Comparison of ENCODE assay signal across 22 mouse cellular contexts in genomic region chr13:43217059-43217458, GRCm38 (mm10). TPM values are rescaled to one million over a fixed set of nuclear protein-coding genes. Genes with fewer than 3 reads are reported as not detected.
DNase-seq lines count a peak whose midpoint lies in the region; ATAC-seq lines count a peak whose summit lies in the region.
"Had no signal": no experiment of that assay in that cellular context is flagged by ENCODE, and none has a peak within 500 bp of the region (broad histone marks: within the 10 kb centered on the region; RNA-seq: fewer than 3 reads in every experiment).

No protein-coding gene starts in this region.

- peaks cover 32% of the 10 kb centered on the region for H3K4me1 ChIP-seq in kidney, embryonic 15.5 days
- peaks cover 27% of the 10 kb centered on the region for H3K4me1 ChIP-seq in lung, embryonic 16.5 days (replicated peaks; ENCODE audit: control insufficient read depth, insufficient read depth, low read length)
- H3K4me1 ChIP-seq in hindbrain, embryonic 11.5 days (replicated peaks; ENCODE audit: control insufficient read depth, insufficient read depth, low read length), result no peaks in the 10 kb centered on the region

- H3K9me3 ChIP-seq in kidney, embryonic 15.5 days (replicated peaks), result no peaks in the 10 kb centered on the region
- H3K9me3 ChIP-seq in lung, embryonic 16.5 days (ENCODE audit: control insufficient read depth, low read length), result no peaks in the 10 kb centered on the region
- H3K9me3 ChIP-seq in hindbrain, embryonic 11.5 days (ENCODE audit: control insufficient read depth, low read length), result no peaks in the 10 kb centered on the region
- H3K9me3 ChIP-seq: embryonic facial prominence, embryonic 15.5 days; forebrain, embryonic 10.5 days; hindbrain, embryonic 15.5 days; limb, embryonic 12.5 days; neural tube, embryonic 12.5 days; stomach, embryonic 15.5 days had no signal

- no peak overlapping the region for H3K4me3 ChIP-seq in kidney, embryonic 15.5 days (replicated peaks)
- H3K4me3 ChIP-seq in lung, embryonic 16.5 days (ENCODE audit: low read length), result no peak overlapping the region
- no peak overlapping the region for H3K4me3 ChIP-seq in hindbrain, embryonic 11.5 days (ENCODE audit: low read depth, low read length)
- H3K4me3 ChIP-seq: embryonic facial prominence, embryonic 15.5 days; forebrain, embryonic 10.5 days; hindbrain, embryonic 15.5 days; left cerebral cortex, adult 2 months; limb, embryonic 12.5 days; neural tube, embryonic 12.5 days; stomach, embryonic 15.5 days had no signal

- 70% methylated on average over 8 of the region's 8 CpGs for WGBS in kidney, embryonic 15.5 days
- 65% methylated on average over 8 of the region's 8 CpGs for WGBS in lung, embryonic 16.5 days
- 89% methylated on average over 8 of the region's 8 CpGs for WGBS in hindbrain, embryonic 11.5 days

- no peak for DNase-seq in kidney, adult 8-10 months
- no peak for DNase-seq in lung, postnatal 36 days
- DNase-seq in induced T-regulatory cell, adult 2 months (ENCODE audit: low read depth), result peak; percentile 36
- DNase-seq in hindbrain, embryonic 11.5 days (ENCODE audit: low spot score), result no peak
- DNase-seq: cerebellum, adult 11 months; cerebellum, postnatal 14 days; embryo, embryonic 11 days; gastrocnemius, postnatal 14 days; heart, postnatal 14 days had no signal

- H3K4me2 ChIP-seq in kidney, embryonic 15.5 days, result no peak overlapping the region
- no peak overlapping the region for H3K4me2 ChIP-seq in lung, embryonic 16.5 days (ENCODE audit: low read depth, low read length)
- no peak overlapping the region for H3K4me2 ChIP-seq in hindbrain, embryonic 11.5 days (replicated peaks; ENCODE audit: low read depth, low read length)
- H3K4me2 ChIP-seq: embryonic facial prominence, embryonic 15.5 days; hindbrain, embryonic 15.5 days; limb, embryonic 12.5 days; lung, embryonic 14.5 days; neural tube, embryonic 12.5 days; stomach, embryonic 15.5 days had no signal

- 0 out of 2 replicates have a peak overlapping the region, but pooled peaks have one; percentile 32 for H3K27ac ChIP-seq in kidney, embryonic 15.5 days
- H3K27ac ChIP-seq in lung, embryonic 16.5 days (ENCODE audit: low read length), result peak overlapping the region; percentile 51
- no peak overlapping the region for H3K27ac ChIP-seq in hindbrain, embryonic 11.5 days (ENCODE audit: low read depth, low read length)
- H3K27ac ChIP-seq: embryonic facial prominence, embryonic 15.5 days; forebrain, embryonic 10.5 days; limb, embryonic 12.5 days; neural tube, embryonic 12.5 days; stomach, embryonic 15.5 days had no signal

- H3K27me3 ChIP-seq in kidney, embryonic 15.5 days, result no peaks in the 10 kb centered on the region
- no peaks in the 10 kb centered on the region for H3K27me3 ChIP-seq in lung, embryonic 16.5 days (ENCODE audit: control insufficient read depth, insufficient read depth, low read depth, low read length)
- H3K27me3 ChIP-seq in hindbrain, embryonic 11.5 days (ENCODE audit: control insufficient read depth, insufficient read depth, low read length), result no peaks in the 10 kb centered on the region
- H3K27me3 ChIP-seq: embryonic facial prominence, embryonic 15.5 days; hindbrain, embryonic 15.5 days; limb, embryonic 12.5 days; neural tube, embryonic 12.5 days; stomach, embryonic 15.5 days had no signal

- no peak for ATAC-seq in kidney, embryonic 15.5 days (replicated peaks; ENCODE audit: low FRiP score)
- no peak for ATAC-seq in lung, embryonic 16.5 days (ENCODE audit: low read depth)
- ATAC-seq in CD4-positive, CD25-positive, alpha-beta regulatory T cell, adult 4 months, result peak; percentile 23
- no peak for ATAC-seq in hindbrain, embryonic 11.5 days (ENCODE audit: low FRiP score)
- ATAC-seq in megakaryocyte-erythroid progenitor cell, adult 5-6 weeks (replicated peaks; ENCODE audit: low FRiP score, low TSS enrichment, poor library complexity, severe bottlenecking), result no peak
- ATAC-seq: intestine, postnatal 0 days had no signal

- no peaks in the 10 kb centered on the region for H3K36me3 ChIP-seq in kidney, embryonic 15.5 days
- H3K36me3 ChIP-seq in lung, embryonic 16.5 days (ENCODE audit: control insufficient read depth, insufficient read depth, low read length), result no peaks in the 10 kb centered on the region
- no peaks in the 10 kb centered on the region for H3K36me3 ChIP-seq in hindbrain, embryonic 11.5 days (ENCODE audit: control insufficient read depth, insufficient read depth, low read length)
- H3K36me3 ChIP-seq: embryonic facial prominence, embryonic 15.5 days; forebrain, embryonic 10.5 days; hindbrain, embryonic 15.5 days; limb, embryonic 12.5 days; neural tube, embryonic 12.5 days; stomach, embryonic 15.5 days had no signal

- H3K9ac ChIP-seq in kidney, embryonic 15.5 days, result no peak overlapping the region
- no peak overlapping the region for H3K9ac ChIP-seq in lung, embryonic 16.5 days (ENCODE audit: low read length)
- H3K9ac ChIP-seq in hindbrain, embryonic 11.5 days (ENCODE audit: low read depth, low read length), result no peak overlapping the region
- H3K9ac ChIP-seq: embryonic facial prominence, embryonic 15.5 days; hindbrain, embryonic 15.5 days; limb, embryonic 12.5 days; lung, embryonic 14.5 days; neural tube, embryonic 12.5 days; stomach, embryonic 15.5 days had no signal

RNA-seq across cellular contexts. Expression of gene Tbc1d7, which starts 45.8 kb away (rescaled TPM):
- 51.6 and 54.7 TPM in 2 replicates for polyA plus RNA-seq in kidney, embryonic 15.5 days (2015; fragmentation: Nextera tagmentation; extraction: Ambion mirVana)
- 44.4 and 47.3 TPM in 2 replicates for polyA plus RNA-seq in lung, embryonic 16.5 days (2015; fragmentation: Nextera tagmentation; extraction: Ambion mirVana)
- 10 to 100 TPM in 1 of 2 experiments, 1 to 10 TPM in 1; 9.8 to 16.0 TPM for polyA plus RNA-seq in CD4-positive, CD25-positive, alpha-beta regulatory T cell, adult 4 months (2017; shearing (Covaris generic))
- polyA plus RNA-seq in hindbrain, embryonic 11.5 days (2014; fragmentation: Nextera tagmentation; extraction: Ambion mirVana), result 71.3 and 74.8 TPM in 2 replicates
- total RNA-seq in megakaryocyte-erythroid progenitor cell, adult 5-6 weeks (2014; fragmentation: Nextera tagmentation), result 10.7 and 21.3 TPM in 2 replicates
- total RNA-seq in megakaryocyte-erythroid progenitor cell, adult 5-6 weeks (2017), result 5.1 and 7.7 TPM in 2 replicates
